Mouse (Mus musculus): ENCODE measurements around the gene Pnmal2. TPM values are rescaled to one million over a fixed set of nuclear protein-coding genes. Genes with fewer than 3 reads are reported as not detected.

The Pnmal2 gene
- polyA plus RNA-seq, 1 experiment from 2014 or later: 4.1 TPM

- Histone ChIP-seq H3K36me3 (no peaks in the 10 kb centered on the region), H3K9me3 (replicated peaks) (no peaks in the 10 kb centered on the region), H3K4me3 (0 out of 2 replicates have a peak overlapping the region, but pooled peaks have one; percentile 7), H3K27ac (replicated peaks) (0 out of 2 replicates have a peak overlapping the region, but pooled peaks have one; percentile 38), H3K27me3 (ENCODE audit: low read depth, poor library complexity, severe bottlenecking) (peaks cover 15% of the 10 kb centered on the region; the same call in 1 of the 2 replicates), H3K4me1 (peaks cover 31% of the 10 kb centered on the region)
- 73% methylated on average over 17 of the region's 17 CpGs for WGBS
- DNase-seq (ENCODE audit: low spot score): peak; percentile 47
Measured at GRCm38 (mm10) chr7:16938117-16938791, 6.2 kb upstream of the Pnmal2 start.

GRCm38 (mm10) chr7:16940292-16940691, 4.2 kb upstream of the Pnmal2 start:
- no peak overlapping the region for H3K4me3 ChIP-seq
- 61% methylated on average over 7 of the region's 7 CpGs for WGBS
- H3K9me3 ChIP-seq (replicated peaks): no peaks in the 10 kb centered on the region
- H3K4me1 ChIP-seq: peaks cover 44% of the 10 kb centered on the region
- peaks cover 31% of the 10 kb centered on the region for H3K27me3 ChIP-seq (ENCODE audit: low read depth, poor library complexity, severe bottlenecking)
- no peaks in the 10 kb centered on the region for H3K36me3 ChIP-seq
- DNase-seq (ENCODE audit: low spot score): no peak
- peak overlapping the region; percentile 55; the same call in 1 of the 2 replicates for H3K27ac ChIP-seq (replicated peaks)

GRCm38 (mm10) chr7:16942861-16943260, 1.6 kb upstream of the Pnmal2 start:
- WGBS: 69% methylated on average over 4 of the region's 4 CpGs
- no peak for DNase-seq (ENCODE audit: low spot score)
- Histone ChIP-seq H3K9me3 (replicated peaks) (no peaks in the 10 kb centered on the region), H3K27ac (replicated peaks) (no peak overlapping the region), H3K4me3 (no peak overlapping the region), H3K36me3 (no peaks in the 10 kb centered on the region), H3K27me3 (ENCODE audit: low read depth, poor library complexity, severe bottlenecking) (peaks cover 57% of the 10 kb centered on the region), H3K4me1 (peaks cover 70% of the 10 kb centered on the region)

GRCm38 (mm10) chr7:16944808-16945315, 380 bp downstream of the Pnmal2 start:
- Histone ChIP-seq H3K4me1 (peaks cover 69% of the 10 kb centered on the region), H3K9me3 (replicated peaks) (no peaks in the 10 kb centered on the region), H3K36me3 (no peaks in the 10 kb centered on the region), H3K27ac (replicated peaks) (peak overlapping the region; percentile 77), H3K27me3 (ENCODE audit: low read depth, poor library complexity, severe bottlenecking) (peaks cover 76% of the 10 kb centered on the region), H3K4me3 (peak overlapping the region; percentile 69)
- no peak for DNase-seq (ENCODE audit: low spot score)
- WGBS: under 1% methylated on average over 22 of the region's 22 CpGs

GRCm38 (mm10) chr7:16945419-16945818, 937 bp downstream of the Pnmal2 start:
- Histone ChIP-seq H3K27ac (replicated peaks) (no peak overlapping the region; the same call in 1 of the 2 replicates), H3K4me1 (peaks cover 69% of the 10 kb centered on the region), H3K9me3 (replicated peaks) (no peaks in the 10 kb centered on the region), H3K27me3 (ENCODE audit: low read depth, poor library complexity, severe bottlenecking) (peaks cover 76% of the 10 kb centered on the region), H3K36me3 (no peaks in the 10 kb centered on the region), H3K4me3 (peak overlapping the region; percentile 69)
- 12% methylated on average over 17 of the region's 17 CpGs for WGBS
- DNase-seq (ENCODE audit: low spot score): peak; percentile 41

GRCm38 (mm10) chr7:16946441-16947348, 2.2 kb downstream of the Pnmal2 start:
- WGBS: 1% methylated on average over 53 of the region's 53 CpGs
- peaks cover 74% of the 10 kb centered on the region for H3K4me1 ChIP-seq

GRCm38 (mm10) chr7:16947349-16947895, 2.9 kb downstream of the Pnmal2 start:
- Histone ChIP-seq H3K36me3 (no peaks in the 10 kb centered on the region), H3K4me1 (peaks cover 74% of the 10 kb centered on the region), H3K9me3 (replicated peaks) (no peaks in the 10 kb centered on the region), H3K27me3 (ENCODE audit: low read depth, poor library complexity, severe bottlenecking) (peaks cover 84% of the 10 kb centered on the region), H3K27ac (replicated peaks) (peak overlapping the region; percentile 59; the same call in 1 of the 2 replicates), H3K4me3 (peak overlapping the region; percentile 69)
- 16% methylated on average over 22 of the region's 22 CpGs for WGBS
- no peak for DNase-seq (ENCODE audit: low spot score)

More at GRCm38 (mm10) chr7:16946441-16947348, 2.2 kb downstream of the Pnmal2 start:
- Histone ChIP-seq H3K4me3 (peak overlapping the region; percentile 69), H3K27me3 (ENCODE audit: low read depth, poor library complexity, severe bottlenecking) (peaks cover 78% of the 10 kb centered on the region), H3K27ac (replicated peaks) (peak overlapping the region; percentile 59), H3K36me3 (no peaks in the 10 kb centered on the region), H3K9me3 (replicated peaks) (no peaks in the 10 kb centered on the region)
- peak; percentile 47 for DNase-seq (ENCODE audit: low spot score)

GRCm38 (mm10) chr7:16947959-16948361, 3.5 kb downstream of the Pnmal2 start:
- Histone ChIP-seq H3K9me3 (replicated peaks) (no peaks in the 10 kb centered on the region), H3K4me3 (peak overlapping the region; percentile 69), H3K27ac (replicated peaks) (no peak overlapping the region), H3K36me3 (no peaks in the 10 kb centered on the region), H3K4me1 (peaks cover 72% of the 10 kb centered on the region), H3K27me3 (ENCODE audit: low read depth, poor library complexity, severe bottlenecking) (peaks cover 85% of the 10 kb centered on the region)
- WGBS: 20% methylated on average over 4 of the region's 4 CpGs
- no peak for DNase-seq (ENCODE audit: low spot score)

- H3K27me3 ChIP-seq (ENCODE audit: low read depth, poor library complexity, severe bottlenecking): peaks cover 75% of the 10 kb centered on the region
- H3K4me1 ChIP-seq: peaks cover 64% of the 10 kb centered on the region
- DNase-seq (ENCODE audit: low spot score): no peak
- WGBS: 49% methylated on average over 8 of the region's 8 CpGs
- H3K4me3 ChIP-seq: no peak overlapping the region
- H3K36me3 ChIP-seq: no peaks in the 10 kb centered on the region
- H3K27ac ChIP-seq (replicated peaks): no peak overlapping the region
- H3K9me3 ChIP-seq (replicated peaks): no peaks in the 10 kb centered on the region
Measured at GRCm38 (mm10) chr7:16948923-16949458, 4.5 kb downstream of the Pnmal2 start.

GRCm38 (mm10) chr7:16949908-16950841, 5.7 kb downstream of the Pnmal2 start:
- H3K9me3 ChIP-seq (replicated peaks): peaks cover 6% of the 10 kb centered on the region; the same call in 1 of the 2 replicates
- H3K4me1 ChIP-seq: peaks cover 52% of the 10 kb centered on the region
- peaks cover 67% of the 10 kb centered on the region for H3K27me3 ChIP-seq (ENCODE audit: low read depth, poor library complexity, severe bottlenecking)
- DNase-seq (ENCODE audit: low spot score): peak; percentile 85
- H3K36me3 ChIP-seq: no peaks in the 10 kb centered on the region
- 12% methylated on average over 29 of the region's 29 CpGs for WGBS
- peak overlapping the region; percentile 38 for H3K27ac ChIP-seq (replicated peaks)
- H3K4me3 ChIP-seq: peak overlapping the region; percentile 49

- 27% methylated on average over 18 of the region's 18 CpGs for WGBS
- Histone ChIP-seq H3K4me3 (no peak overlapping the region), H3K36me3 (no peaks in the 10 kb centered on the region), H3K27ac (replicated peaks) (no peak overlapping the region), H3K9me3 (replicated peaks) (peaks cover 7% of the 10 kb centered on the region; the same call in 1 of the 2 replicates), H3K27me3 (ENCODE audit: low read depth, poor library complexity, severe bottlenecking) (peaks cover 58% of the 10 kb centered on the region), H3K4me1 (peaks cover 43% of the 10 kb centered on the region)
- peak; percentile 86 for DNase-seq (ENCODE audit: low spot score)
Measured at GRCm38 (mm10) chr7:16950861-16951635, 6.6 kb downstream of the Pnmal2 start.
